ENCODE assay signal across 9 mouse cellular contexts in the genomic region with DNA sequence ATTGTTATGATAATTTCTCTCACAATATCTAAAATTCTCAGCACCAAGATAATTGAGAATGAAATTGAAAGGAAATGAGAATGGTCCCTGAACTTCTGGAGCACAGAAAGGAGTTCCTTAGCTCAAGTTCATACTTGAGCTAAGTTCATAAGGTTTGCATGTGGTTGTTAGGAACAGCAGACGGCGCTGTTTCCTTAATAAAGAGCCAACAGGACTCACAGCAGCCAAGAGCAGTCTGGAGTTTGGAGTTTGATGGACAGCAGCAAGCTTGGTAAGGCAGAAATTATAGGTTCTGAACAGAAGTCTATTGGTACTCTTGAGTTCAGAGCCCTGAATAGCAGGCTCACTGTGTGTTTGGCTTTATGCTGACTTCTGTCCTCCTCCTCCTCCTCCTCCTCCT. TPM values are rescaled to one million over a fixed set of nuclear protein-coding genes. Genes with fewer than 3 reads are reported as not detected.
A peak's percentile ranks its signal among the peaks of the same experiment; 100 is the strongest.
DNase-seq lines count a peak whose midpoint lies in the region; ATAC-seq and TF ChIP-seq lines count a peak whose summit lies in the region.
"Had no signal": no experiment of that assay in that cellular context is flagged by ENCODE, and none has a peak within 500 bp of the region (broad histone marks: within the 10 kb centered on the region; RNA-seq: fewer than 3 reads in every experiment).

No protein-coding gene starts in this region.

- peaks cover 10% of the 10 kb centered on the region; the same call in 1 of the 2 replicates for H3K27me3 ChIP-seq in heart, embryonic 12.5 days (replicated peaks)
- no peaks in the 10 kb centered on the region for H3K27me3 ChIP-seq in stomach, postnatal 0 days (ENCODE audit: control insufficient read depth, insufficient read depth, low read length)

- H3K9me3 ChIP-seq in heart, embryonic 12.5 days (replicated peaks): no peaks in the 10 kb centered on the region
- H3K9me3 ChIP-seq in stomach, postnatal 0 days (ENCODE audit: control insufficient read depth, low read length): no peaks in the 10 kb centered on the region

- TF ChIP-seq CTCF in stomach, postnatal 0 days (IDR thresholded peaks at IDR 0.05; ENCODE audit: low read depth): peak; percentile 83

- no peak overlapping the region for H3K4me2 ChIP-seq in heart, embryonic 12.5 days
- H3K4me2 ChIP-seq in stomach, postnatal 0 days (replicated peaks; ENCODE audit: low read depth): no peak overlapping the region

- H3K9ac ChIP-seq in heart, embryonic 12.5 days: no peak overlapping the region
- H3K9ac ChIP-seq in stomach, postnatal 0 days (ENCODE audit: low read length): no peak overlapping the region

- H3K4me3 ChIP-seq in heart, embryonic 12.5 days: no peak overlapping the region
- no peak overlapping the region for H3K4me3 ChIP-seq in stomach, postnatal 0 days (ENCODE audit: low read depth, low read length)

- no peak for ATAC-seq in heart, embryonic 12.5 days (ENCODE audit: insufficient number of reproducible peaks, low FRiP score)
- ATAC-seq in stomach, postnatal 0 days (ENCODE audit: low FRiP score, low TSS enrichment): no peak

- WGBS in heart, embryonic 12.5 days: 6% methylated on average over 2 of the region's 2 CpGs
- WGBS in stomach, postnatal 0 days: 7% methylated on average over 2 of the region's 2 CpGs

- no peak overlapping the region for H3K27ac ChIP-seq in heart, embryonic 12.5 days (ENCODE audit: poor library complexity, severe bottlenecking)
- no peak overlapping the region for H3K27ac ChIP-seq in stomach, postnatal 0 days (replicated peaks)

- intact Hi-C loops in heart, postnatal 10 days (cut with DNase I): loop anchor here (1.0 to 10.0 kb wide), 2 partner anchors 90 to 692 kb away; no protein-coding TSS in a partner anchor

- peak; percentile 49 to 52 for DNase-seq in heart, postnatal 10 days
- peak; percentile 10 for DNase-seq in urinary bladder, postnatal 14 days (ENCODE audit: low spot score)
- no peak for DNase-seq in urinary bladder, postnatal 10 days (ENCODE audit: low spot score)
- DNase-seq in embryo, embryonic 11.5 days (ENCODE audit: low read depth, low spot score): peak; percentile 38
- DNase-seq in layer of hippocampus, adult 9-11 months: peak; percentile 30
- peak; percentile 26 for DNase-seq in stomach, postnatal 0 days (ENCODE audit: low spot score)
- no peak for DNase-seq in spleen, postnatal 4 days (ENCODE audit: low spot score in 2 of 2)

- H3K4me1 ChIP-seq in heart, embryonic 12.5 days (replicated peaks): peaks cover 2% of the 10 kb centered on the region; the same call in 1 of the 2 replicates
- no peaks in the 10 kb centered on the region for H3K4me1 ChIP-seq in stomach, postnatal 0 days (replicated peaks; ENCODE audit: control insufficient read depth, insufficient read depth)

- no peaks in the 10 kb centered on the region for H3K36me3 ChIP-seq in heart, embryonic 12.5 days
- no peaks in the 10 kb centered on the region for H3K36me3 ChIP-seq in stomach, postnatal 0 days (ENCODE audit: control insufficient read depth, insufficient read depth, low read length)

- no peak for TF ChIP-seq EP300 in stomach, postnatal 0 days (optimal IDR thresholded peaks at IDR 0.05)

RNA-seq across cellular contexts. Expression of a gene that starts 24.8 kb away (rescaled TPM):
- total RNA-seq in heart, postnatal 10 days (2021): not detected
- not detected in 2 replicates for polyA plus RNA-seq in heart, embryonic 12.5 days (2016; fragmentation: Nextera tagmentation; extraction: Ambion mirVana)
- not detected in 2 replicates for polyA plus RNA-seq in stomach, postnatal 0 days (2015; fragmentation: Nextera tagmentation; extraction: Ambion mirVana)
- total RNA-seq: layer of hippocampus, adult 8-10 months had no signal

Comparison
In these comparisons a context has a peak if more than half of its experiments do, and no peak if none do; other contexts are left out.
1. DNase-seq: peak in heart, postnatal 10 days (2 of 2), urinary bladder, postnatal 14 days (single experiment), embryo, embryonic 11.5 days (single experiment), layer of hippocampus, adult 9-11 months (single experiment) and stomach, postnatal 0 days (single experiment); none in urinary bladder, postnatal 10 days (single experiment) and spleen, postnatal 4 days (0 of 2).